Mouse (Mus musculus) thymus, postnatal 14 days (tissue): ENCODE data around the gene Nedd9.

Experiments used
- DNase-seq: peaks from one replicate; pipeline ENCODE4 v3.0.0; 2021

The Nedd9 gene

GRCm38 (mm10) chr13:41486606-41487408 lies at the start of gene Nedd9:
TSS of gene Nedd9 (minus strand) at chr13:41487362.
- DNase-seq: peak; percentile 86

DNA sequence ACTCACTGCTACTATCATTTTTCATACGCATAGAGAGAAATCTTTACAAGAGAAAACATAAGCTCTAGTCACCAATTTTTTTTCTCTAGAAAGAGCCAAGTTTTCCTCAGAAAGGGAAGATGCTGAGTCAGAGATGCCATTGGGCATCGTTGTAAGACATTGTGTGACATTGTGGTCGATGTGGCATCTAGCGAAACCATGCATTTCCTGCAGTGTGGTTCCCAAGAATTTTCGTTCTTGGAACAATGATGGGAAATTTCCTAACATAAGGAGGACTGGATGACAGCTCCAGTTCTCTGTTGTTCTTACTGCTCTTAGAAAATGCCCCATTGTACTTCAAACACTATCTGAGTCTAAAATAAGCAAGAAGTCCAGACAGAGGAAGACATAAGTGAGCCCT lies 45.5 kb upstream of the Nedd9 start:
- DNase-seq: no peak

DNA sequence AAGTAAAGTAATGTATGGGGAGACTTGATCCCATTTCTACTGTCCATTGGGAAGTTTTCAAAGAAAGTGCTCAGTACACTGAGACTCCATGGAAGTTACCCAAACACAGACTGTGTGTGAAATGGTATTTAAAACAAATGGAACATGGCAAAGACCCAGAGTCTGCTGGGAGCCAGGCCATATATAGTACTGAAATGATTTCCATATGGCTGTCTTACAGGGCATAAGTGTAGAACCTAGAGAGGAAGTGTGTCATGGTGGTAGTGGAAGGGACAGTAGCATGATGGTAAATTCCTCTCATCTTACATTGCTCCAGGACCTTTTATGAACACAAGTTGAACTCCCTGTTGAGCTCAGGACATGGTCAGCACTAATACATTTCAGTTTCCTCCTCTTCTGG lies 43.2 kb upstream of the Nedd9 start:
- DNase-seq: no peak

- no peak for DNase-seq
These were observed 37.0 kb upstream of the Nedd9 start for GRCm38 (mm10) chr13:41524208-41524607.

DNA sequence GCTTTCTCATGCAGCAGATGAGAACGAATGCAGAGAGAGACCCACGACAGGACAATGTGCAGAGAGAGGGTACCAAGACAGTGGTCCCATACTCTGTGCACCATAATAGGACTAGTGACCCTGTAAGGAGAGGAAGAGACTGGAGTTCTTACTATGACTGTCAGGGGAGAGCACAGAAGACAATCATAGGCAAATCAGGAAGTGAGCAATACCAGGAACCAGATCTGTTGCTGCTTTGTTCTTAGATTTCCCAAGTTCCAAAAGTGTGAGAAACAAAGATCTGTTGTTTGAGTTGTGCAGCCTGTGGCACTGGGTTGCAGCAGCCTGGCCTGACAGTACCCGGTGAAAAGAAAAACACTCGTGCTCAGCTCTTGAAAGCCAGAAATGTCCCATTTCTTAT lies 34.1 kb upstream of the Nedd9 start:
- no peak for DNase-seq

DNA sequence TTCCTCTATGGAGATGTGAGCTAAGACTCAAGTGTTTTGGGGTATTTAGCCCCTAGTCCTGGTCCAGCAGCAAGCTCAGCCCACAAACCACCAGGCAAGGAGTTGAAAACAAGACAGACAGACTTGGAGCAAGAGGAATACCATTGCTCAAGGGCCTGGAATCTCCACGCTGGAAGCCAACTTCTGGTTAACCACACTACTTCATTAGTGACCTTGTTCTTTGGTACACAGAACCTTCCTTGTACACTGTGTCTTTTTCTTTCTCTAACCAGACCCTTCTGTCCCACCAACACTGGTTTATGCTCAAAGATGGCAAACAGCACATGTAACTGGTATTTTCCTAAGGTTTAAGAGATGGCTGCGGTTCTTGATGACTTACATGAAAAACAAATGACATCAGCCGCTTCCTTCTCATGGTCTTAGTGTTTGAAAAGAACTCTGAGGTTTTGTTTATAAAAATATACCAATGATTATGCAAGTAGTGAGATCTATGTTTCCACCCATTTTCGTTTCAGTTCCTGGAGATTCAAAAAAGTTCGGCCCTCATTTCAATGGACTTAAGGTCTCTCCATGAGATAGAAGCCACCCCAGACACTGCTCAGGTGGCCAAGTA lies 33.5 kb upstream of the Nedd9 start:
- no peak for DNase-seq

GRCm38 (mm10) chr13:41519792-41520191 lies 32.6 kb upstream of the Nedd9 start:
- no peak for DNase-seq

- no peak for DNase-seq
These were observed 30.0 kb upstream of the Nedd9 start for GRCm38 (mm10) chr13:41517193-41517592.

DNA sequence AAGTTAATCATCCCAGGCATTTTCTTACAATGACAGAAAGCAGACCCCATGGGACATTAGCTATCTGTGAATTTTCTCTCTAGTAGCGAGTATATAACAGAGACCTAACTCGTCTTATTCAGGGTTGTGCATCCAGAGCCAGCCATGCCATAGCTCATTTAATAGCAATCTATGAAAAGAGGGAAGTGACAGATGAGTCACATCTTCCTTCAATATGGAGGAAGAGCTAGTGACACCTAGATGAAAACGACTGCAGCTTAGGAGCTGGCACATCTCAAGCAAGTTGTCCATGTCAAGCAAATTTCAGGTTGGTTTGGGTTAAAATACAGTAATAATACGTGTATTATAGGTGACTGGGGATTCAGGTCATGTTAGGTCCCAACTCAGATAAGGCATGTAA lies 28.6 kb upstream of the Nedd9 start:
- DNase-seq: no peak

GRCm38 (mm10) chr13:41514918-41515317 lies 27.8 kb upstream of the Nedd9 start:
- no peak for DNase-seq

DNA sequence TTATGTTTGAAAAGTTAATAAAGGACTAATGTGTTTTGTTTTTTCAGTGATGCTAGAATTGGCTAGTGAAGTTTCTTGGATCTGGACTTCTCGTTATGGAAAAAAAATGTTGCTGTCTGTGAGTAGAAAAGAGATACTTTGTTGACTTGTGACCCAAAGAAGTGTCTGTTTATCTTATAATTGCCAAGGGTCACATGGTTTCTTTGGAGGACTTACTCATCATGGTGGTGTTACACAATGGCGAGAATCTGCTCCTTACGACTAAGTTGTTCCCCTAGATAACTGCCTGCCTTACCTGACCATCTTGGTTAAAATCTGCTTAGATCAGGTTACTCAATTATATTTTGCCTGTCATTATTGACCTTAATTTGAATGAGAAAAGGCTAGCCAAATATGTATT lies 26.3 kb upstream of the Nedd9 start:
- no peak for DNase-seq

- DNase-seq: no peak
These were observed 25.1 kb upstream of the Nedd9 start for GRCm38 (mm10) chr13:41512243-41512642.

- no peak for DNase-seq
These were observed 23.7 kb upstream of the Nedd9 start for GRCm38 (mm10) chr13:41510631-41511419.

- DNase-seq: no peak
These were observed 18.4 kb upstream of the Nedd9 start for GRCm38 (mm10) chr13:41505594-41505993.

DNA sequence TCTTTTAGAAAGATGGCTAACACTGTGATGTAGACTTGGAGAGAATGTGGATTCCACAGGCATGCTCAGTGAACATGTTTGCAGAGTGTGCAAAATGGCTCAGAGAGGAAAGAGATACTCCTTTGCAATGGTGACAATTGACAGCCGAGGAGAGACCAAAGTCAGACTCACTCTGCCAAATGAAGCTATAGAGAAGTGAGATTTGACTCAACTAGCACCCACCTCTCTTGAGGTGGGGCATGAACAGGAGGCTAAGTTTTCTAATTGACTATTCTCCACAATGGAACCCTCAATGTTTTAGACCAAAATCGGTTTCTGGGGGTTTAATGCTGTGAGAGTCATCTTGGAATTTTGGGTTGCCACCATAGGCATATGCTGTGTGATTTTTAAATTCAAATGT lies 17.8 kb upstream of the Nedd9 start:
- DNase-seq: no peak

DNA sequence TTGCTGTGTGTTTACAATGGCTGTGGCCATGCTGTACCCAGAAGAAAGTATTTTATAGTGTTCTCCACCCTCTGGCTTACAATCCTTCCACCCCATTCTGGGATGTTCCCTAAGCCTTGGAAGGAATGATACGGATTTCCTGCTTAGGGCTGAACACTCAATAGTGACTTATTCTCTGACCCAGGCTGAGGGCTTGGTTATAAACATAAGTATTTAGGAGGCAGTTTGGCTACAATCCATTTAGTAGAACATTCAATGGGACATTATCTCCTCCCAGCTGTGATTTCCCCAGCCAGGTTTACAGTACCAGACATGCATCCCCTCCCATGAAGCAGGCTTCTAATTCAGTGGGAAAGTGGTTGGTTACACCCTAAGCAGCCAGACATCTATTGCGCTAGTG lies 17.3 kb upstream of the Nedd9 start:
- no peak for DNase-seq

GRCm38 (mm10) chr13:41502917-41503301 lies 15.7 kb upstream of the Nedd9 start:
- no peak for DNase-seq

GRCm38 (mm10) chr13:41502136-41502916 lies 15.2 kb upstream of the Nedd9 start:
- DNase-seq: no peak

- no peak for DNase-seq
These were observed 13.6 kb upstream of the Nedd9 start for GRCm38 (mm10) chr13:41500793-41501192.

DNA sequence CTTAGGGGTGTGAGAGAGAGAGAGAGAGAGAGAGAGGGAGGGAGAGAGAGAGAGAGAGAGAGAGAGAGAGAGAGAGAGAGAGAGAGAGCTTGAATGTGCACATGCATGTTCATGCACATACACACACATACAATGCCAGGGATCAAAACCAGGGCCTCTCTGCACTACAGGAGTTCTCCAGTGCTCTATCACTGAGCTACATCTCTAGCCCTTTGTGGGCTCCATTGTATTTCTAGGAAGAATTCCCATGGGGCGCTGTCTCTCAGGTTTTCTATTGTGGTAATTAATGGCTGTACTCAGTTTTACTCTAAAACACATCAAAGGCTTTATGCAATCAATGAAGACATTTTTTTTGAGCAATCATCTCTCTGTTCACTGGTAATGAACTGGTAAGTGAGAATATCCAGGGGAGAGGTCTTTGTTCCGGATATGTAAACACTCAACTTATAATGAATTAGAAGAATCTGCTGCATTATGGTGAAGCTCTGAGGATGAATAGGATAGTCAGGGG lies 11.5 kb upstream of the Nedd9 start:
- DNase-seq: no peak

GRCm38 (mm10) chr13:41494681-41495080 lies 7.5 kb upstream of the Nedd9 start:
- no peak for DNase-seq

DNA sequence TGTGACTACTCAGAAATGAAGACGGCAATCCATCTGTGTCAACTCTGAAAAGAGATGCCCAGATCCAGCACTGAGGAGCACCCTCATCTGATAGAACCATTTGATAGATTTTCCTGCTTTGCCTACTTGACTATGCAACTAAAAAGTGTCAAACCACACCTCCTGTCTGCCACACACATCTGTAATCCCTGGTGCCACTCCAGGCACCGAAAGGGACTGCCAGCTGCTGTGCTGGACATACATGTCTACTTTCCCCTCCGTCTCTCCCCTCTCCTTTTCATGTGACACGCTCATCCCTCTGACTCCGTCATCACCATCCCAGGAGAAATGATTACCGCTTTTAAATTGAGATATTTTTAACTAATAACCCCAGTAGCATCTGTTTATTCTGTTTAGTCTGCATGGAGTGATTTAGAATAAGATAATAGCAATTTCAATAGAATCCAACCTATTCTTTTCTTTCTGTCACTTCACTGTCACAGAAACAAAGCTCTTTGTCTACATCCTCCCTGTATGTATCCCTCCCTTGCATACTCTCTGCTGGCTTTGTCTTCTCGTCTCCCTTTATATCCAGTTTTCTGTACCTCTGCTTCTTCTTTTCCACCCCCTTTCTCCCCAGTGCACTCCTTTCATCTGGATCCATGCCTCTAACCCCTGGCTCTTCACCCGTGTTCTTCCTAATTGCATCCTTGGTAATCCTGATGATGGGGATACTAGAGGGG lies 5.0 kb upstream of the Nedd9 start:
- DNase-seq: no peak
